Mouse (Mus musculus) left cerebral cortex, postnatal 36 days (tissue): ENCODE measurements at regions not wholly inside any gene's neighbourhood (a gene's known extent, or its start where the extent isn't known, plus 50 kb on each side); places are given as distances from the start of the nearest gene placed in this dataset.

Source experiments
- DNase-seq, 2 experiments: peaks; one replicate each; pipeline ENCODE4 v3.0.0; 2021 to 2022; ENCODE audit warnings: low spot score in 2 of 2, mixed read lengths in 1 of 2
- intact Hi-C: fragments of 180-260 bp; cut with DNase I; formaldehyde crosslinking; loops from one replicate; pipeline ENCODE4 v1.15.1; 2025

DNA sequence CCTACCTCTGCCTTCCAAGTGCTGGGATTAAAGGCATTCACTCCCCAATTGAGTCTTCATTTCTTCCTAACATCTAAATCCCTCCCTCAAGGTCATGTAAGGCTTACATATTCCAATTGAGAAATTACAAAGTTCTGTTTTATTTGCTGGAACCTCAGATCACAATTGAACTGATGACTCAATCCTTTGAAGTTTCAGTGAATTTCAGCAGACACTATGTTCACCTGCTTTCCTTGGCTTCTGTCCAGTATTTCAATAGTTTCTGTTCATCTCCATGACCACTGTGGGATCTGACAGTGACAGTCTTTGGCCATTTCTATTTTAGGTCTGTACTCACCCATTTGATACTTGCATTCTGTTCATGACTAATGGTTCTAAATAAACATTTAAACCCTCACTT is 241.9 kb upstream of the Cdh12 start:
- intact Hi-C loops, result no loop called here
- no peak for DNase-seq

- no peak for DNase-seq
- intact Hi-C loops, result no loop called here
These were observed 227.0 kb upstream of the Cdh12 start for GRCm38 (mm10) chr15:20222054-20222453.

GRCm38 (mm10) chr15:20223271-20223981 is 225.6 kb upstream of the Cdh12 start:
- DNase-seq, result peak in 1 of 2 experiments; percentile 10
- intact Hi-C loops, result no loop called here

DNA sequence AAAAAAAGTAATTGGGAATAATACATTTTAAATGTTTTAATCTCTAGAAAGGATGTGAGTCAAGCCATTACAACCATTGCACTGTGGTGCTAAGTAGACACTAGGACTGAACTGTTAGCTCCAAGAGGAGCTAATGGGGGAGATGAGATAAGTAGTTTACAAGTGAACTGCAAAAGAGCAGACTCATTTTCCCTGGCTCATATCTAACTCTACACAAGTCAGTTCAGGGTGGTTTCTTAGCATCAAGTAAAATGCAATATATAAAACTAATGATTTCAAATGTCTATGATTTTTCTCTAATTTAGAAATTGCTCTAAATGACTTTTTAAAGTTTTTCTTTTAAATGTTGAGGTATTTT is 225.1 kb upstream of the Cdh12 start:
- intact Hi-C loops, result no loop called here
- DNase-seq, result no peak

- intact Hi-C loops, result no loop called here
- DNase-seq, result no peak
These were observed 183.6 kb upstream of the Cdh12 start for GRCm38 (mm10) chr15:20265367-20265900.

GRCm38 (mm10) chr15:20313917-20314316 is 135.1 kb upstream of the Cdh12 start:
- intact Hi-C loops, result no loop called here
- DNase-seq, result no peak

DNA sequence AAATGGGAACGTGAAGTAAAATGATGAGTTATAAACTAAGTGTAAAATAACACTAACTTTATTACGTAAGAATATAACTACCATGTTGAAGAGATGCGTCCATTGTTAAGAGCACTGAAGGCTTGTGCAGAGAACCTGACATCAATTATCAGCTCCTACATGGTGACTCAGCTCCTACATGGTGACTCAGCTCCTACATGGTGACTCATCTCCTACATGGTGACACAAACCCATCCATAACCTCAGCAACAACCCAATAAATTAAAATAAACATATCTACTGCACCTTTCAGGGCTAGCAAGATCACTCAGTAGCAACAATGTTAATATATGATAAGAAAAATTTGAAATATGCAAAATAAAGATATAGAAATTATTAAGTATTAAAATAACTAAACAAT is 125.5 kb upstream of the Cdh12 start:
- intact Hi-C loops, result no loop called here

More for the DNA sequence above, 125.5 kb upstream of the Cdh12 start:
- no peak for DNase-seq
